Mouse (Mus musculus): Measurements from ENCODE around the gene Cyp2c37.
"Not testable (repeated sequence)": the region's sequence is repeated elsewhere in the genome, so short reads cannot be mapped to it uniquely, and the experiment has no call there.

Gene Cyp2c37

DNA sequence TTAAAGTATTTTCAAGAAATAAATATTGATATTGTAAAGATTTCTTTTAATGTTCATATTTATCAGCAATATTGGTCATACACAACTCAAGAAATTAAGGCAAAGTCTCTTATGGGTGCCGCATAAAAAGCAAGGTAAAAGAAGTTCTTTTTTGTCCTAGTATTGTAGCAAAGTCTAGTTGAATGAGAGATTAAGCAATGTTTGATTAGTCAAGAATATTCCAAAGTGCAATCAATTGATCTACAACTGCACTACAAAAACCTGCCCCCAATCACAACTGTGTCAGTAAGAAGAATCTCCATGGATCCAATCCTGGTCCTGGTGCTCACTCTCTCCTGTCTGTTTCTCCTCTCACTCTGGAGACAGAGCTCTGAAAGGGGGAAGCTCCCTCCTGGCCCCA lies at the start of gene Cyp2c37:
Gene Cyp2c37, plus strand, starts transcription at position 285 of the 400 bp plus-strand sequence.
- CTCF ChIA-PET, POLR2A ChIA-PET: not testable (repeated sequence)

- CTCF ChIA-PET = interaction anchor here in 1 of 4 experiments (0.7 kb wide), 1 partner anchor 10 kb away, joined by 3 read pairs; no protein-coding TSS in a partner anchor
- POLR2A ChIA-PET = interaction anchor here in 3 of 4 experiments (0.6 to 4.5 kb wide), 6 partner anchors 10 to 85 kb away, joined by 3 to 46 read pairs (median 8); no protein-coding TSS in a partner anchor
Observed at GRCm38 (mm10) chr19:39960861-39961260, 31.4 kb upstream of the Cyp2c37 start.

- POLR2A ChIA-PET = interaction anchor here in 3 of 4 experiments (0.6 to 2.3 kb wide), 5 partner anchors 10 to 19 kb away, joined by 5 to 46 read pairs (median 10); no protein-coding TSS in a partner anchor
- CTCF ChIA-PET = interaction anchor here in 1 of 4 experiments (0.7 kb wide), 1 partner anchor 10 kb away, joined by 3 read pairs; no protein-coding TSS in a partner anchor
Observed at GRCm38 (mm10) chr19:39971096-39971495, 21.1 kb upstream of the Cyp2c37 start.

DNA sequence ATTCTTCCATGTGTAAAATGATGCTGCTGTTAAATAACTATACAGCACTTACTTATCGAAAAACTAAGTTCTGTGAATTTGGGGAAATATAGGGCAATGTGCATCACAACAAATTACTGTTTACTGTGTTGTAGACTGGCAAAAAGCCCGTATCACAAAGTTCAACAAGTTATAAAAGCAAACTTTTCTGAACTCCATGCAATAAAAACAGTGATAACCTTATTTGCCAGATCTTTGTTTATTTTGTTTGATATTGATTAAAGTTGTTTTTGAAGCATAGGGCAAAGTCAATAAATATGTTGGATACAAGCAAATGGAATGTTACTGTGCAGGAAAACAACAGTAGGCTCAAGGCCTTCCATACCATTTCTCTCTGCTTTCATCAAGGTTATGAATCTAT lies 2.8 kb upstream of the Cyp2c37 start:
- CTCF ChIA-PET = no interaction called here
- POLR2A ChIA-PET = no interaction called here

Measured in embryonic stem cell, embryonic (primary cell).